Mouse (Mus musculus) forebrain, embryonic 13.5 days (tissue): ENCODE results near the gene Celf2. TPM values are rescaled to one million over a fixed set of nuclear protein-coding genes. Genes with fewer than 3 reads are reported as not detected.

Experiments
- ATAC-seq: fragments of 200-750 bp; cut with Nextera tagmentation; 2 replicates; pipeline ENCODE4 v1.8.0; 2017
- H3K27ac ChIP-seq: fragments of 300-500 bp; sonication (generic); 2 replicates; pipeline ENCODE4 v1.5.1; 2015; ENCODE audit warnings: inconsistent platforms, mild to moderate bottlenecking, moderate library complexity
- H3K27me3 ChIP-seq: fragments of 300-500 bp; sonication (generic); 2 replicates; pipeline ENCODE4 v1.6.1; 2015; ENCODE audit warnings: mild to moderate bottlenecking, inconsistent platforms
- H3K36me3 ChIP-seq: fragments of 300-500 bp; sonication (generic); 2 replicates; pipeline ENCODE4 v1.6.1; 2015; ENCODE audit warnings: mild to moderate bottlenecking, inconsistent platforms; ENCODE audit not compliant: poor library complexity, severe bottlenecking
- H3K4me1 ChIP-seq: fragments of 300-500 bp; sonication (generic); 2 replicates; pipeline ENCODE4 v1.6.1; 2015; ENCODE audit warnings: inconsistent platforms
- H3K4me2 ChIP-seq: fragments of 300-500 bp; sonication (generic); 2 replicates; pipeline ENCODE4 v1.6.1; 2015; ENCODE audit warnings: inconsistent platforms, mild to moderate bottlenecking, moderate library complexity
- H3K4me3 ChIP-seq: fragments of 300-500 bp; sonication (generic); 2 replicates; pipeline ENCODE4 v1.5.1; 2015; ENCODE audit warnings: mild to moderate bottlenecking, inconsistent platforms
- H3K9ac ChIP-seq: fragments of 300-500 bp; sonication (generic); 2 replicates; pipeline ENCODE4 v1.6.1; 2015; ENCODE audit warnings: mild to moderate bottlenecking, inconsistent platforms
- H3K9me3 ChIP-seq: fragments of 300-500 bp; sonication (generic); replicated peaks from 2 replicates; pipeline ENCODE4 v1.6.1; 2016; ENCODE audit warnings: inconsistent platforms
- WGBS: fragments of 180-500 bp; shearing (Covaris S2); methylation state at CpG from one replicate; pipeline ENCODE4 v1.1.7; 2015; 5-methylcytosine and 5-hydroxymethylcytosine counted together
- polyA plus RNA-seq: library from polyadenylated mRNA; unstranded; fragments of >200 nt; fragmentation: Nextera tagmentation; extraction: Ambion mirVana; gene quantifications from 2 replicates; pipeline ENCODE4 v1.2.1, GENCODE M21; 2015

The Celf2 gene
- polyA plus RNA-seq, 1 experiment from 2014 or later: 226 TPM

- H3K36me3 ChIP-seq: no peaks in the 10 kb centered on the region
- H3K4me1 ChIP-seq: 0 out of 2 replicates have a peak, but pooled peaks cover 5% of the 10 kb centered on the region
- no peaks in the 10 kb centered on the region for H3K9me3 ChIP-seq
- no peak overlapping the region for H3K9ac ChIP-seq
- WGBS: 83% methylated on average over 2 of the region's 2 CpGs
- H3K27ac ChIP-seq: no peak overlapping the region
- no peak for ATAC-seq
- no peaks in the 10 kb centered on the region for H3K27me3 ChIP-seq
- H3K4me2 ChIP-seq: no peak overlapping the region
- no peak overlapping the region for H3K4me3 ChIP-seq
Measured at GRCm38 (mm10) chr2:7250314-7250713, 259.0 kb downstream of the Celf2 start.

- H3K36me3 ChIP-seq: no peaks in the 10 kb centered on the region
- no peak for ATAC-seq
Measured at GRCm38 (mm10) chr2:7249002-7249401, 260.4 kb downstream of the Celf2 start.

GRCm38 (mm10) chr2:7245958-7246774, 263.2 kb downstream of the Celf2 start:
- Histone ChIP-seq H3K4me3 (no peak overlapping the region), H3K27me3 (no peaks in the 10 kb centered on the region), H3K9me3 (no peaks in the 10 kb centered on the region), H3K9ac (no peak overlapping the region), H3K4me1 (no peaks in the 10 kb centered on the region), H3K4me2 (no peak overlapping the region), H3K27ac (no peak overlapping the region), H3K36me3 (no peaks in the 10 kb centered on the region)
- no peak for ATAC-seq
- 80% methylated on average over 4 of the region's 4 CpGs for WGBS

More at GRCm38 (mm10) chr2:7249002-7249401, 260.4 kb downstream of the Celf2 start:
- Histone ChIP-seq H3K9ac (no peak overlapping the region), H3K4me3 (no peak overlapping the region), H3K27me3 (no peaks in the 10 kb centered on the region), H3K9me3 (no peaks in the 10 kb centered on the region), H3K27ac (no peak overlapping the region), H3K4me1 (0 out of 2 replicates have a peak, but pooled peaks cover 5% of the 10 kb centered on the region), H3K4me2 (no peak overlapping the region)

GRCm38 (mm10) chr2:7242139-7242538, 267.2 kb downstream of the Celf2 start:
- 95% methylated on average over 1 of the region's 1 CpGs for WGBS
- H3K27ac ChIP-seq: no peak overlapping the region; the same call in 1 of the 2 replicates
- no peak for ATAC-seq
- H3K27me3 ChIP-seq: no peaks in the 10 kb centered on the region
- H3K4me1 ChIP-seq: no peaks in the 10 kb centered on the region
- H3K9ac ChIP-seq: no peak overlapping the region
- H3K4me2 ChIP-seq: no peak overlapping the region
- H3K9me3 ChIP-seq: no peaks in the 10 kb centered on the region
- H3K4me3 ChIP-seq: no peak overlapping the region
- no peaks in the 10 kb centered on the region for H3K36me3 ChIP-seq

- H3K27me3 ChIP-seq: no peaks in the 10 kb centered on the region
- ATAC-seq: no peak
- H3K36me3 ChIP-seq: no peaks in the 10 kb centered on the region
- no peak overlapping the region for H3K4me2 ChIP-seq
- H3K4me1 ChIP-seq: no peaks in the 10 kb centered on the region
- no peak overlapping the region for H3K27ac ChIP-seq
- H3K9me3 ChIP-seq: no peaks in the 10 kb centered on the region
- no peak overlapping the region for H3K4me3 ChIP-seq
- 66% methylated on average over 4 of the region's 4 CpGs for WGBS
- H3K9ac ChIP-seq: no peak overlapping the region
Measured at GRCm38 (mm10) chr2:7241523-7241941, 267.8 kb downstream of the Celf2 start.

- Histone ChIP-seq H3K27ac (no peak overlapping the region), H3K9ac (no peak overlapping the region), H3K4me1 (no peaks in the 10 kb centered on the region), H3K4me2 (no peak overlapping the region), H3K9me3 (no peaks in the 10 kb centered on the region), H3K4me3 (no peak overlapping the region), H3K36me3 (no peaks in the 10 kb centered on the region), H3K27me3 (no peaks in the 10 kb centered on the region)
- ATAC-seq: no peak
- 89% methylated on average over 4 of the region's 4 CpGs for WGBS
Measured at GRCm38 (mm10) chr2:7237283-7237682, 272.1 kb downstream of the Celf2 start.

- Histone ChIP-seq H3K4me2 (no peak overlapping the region), H3K4me1 (no peaks in the 10 kb centered on the region), H3K9me3 (no peaks in the 10 kb centered on the region), H3K9ac (no peak overlapping the region), H3K27me3 (no peaks in the 10 kb centered on the region), H3K4me3 (no peak overlapping the region), H3K36me3 (no peaks in the 10 kb centered on the region), H3K27ac (no peak overlapping the region)
- ATAC-seq: no peak
- WGBS: 91% methylated on average over 3 of the region's 3 CpGs
Measured at GRCm38 (mm10) chr2:7236452-7236851, 272.9 kb downstream of the Celf2 start.

- H3K27me3 ChIP-seq: no peaks in the 10 kb centered on the region
- H3K4me1 ChIP-seq: no peaks in the 10 kb centered on the region
- 0 out of 2 replicates have a peak overlapping the region, but pooled peaks have one; percentile 37 for H3K27ac ChIP-seq
- WGBS: 79% methylated on average over 4 of the region's 4 CpGs
- no peak overlapping the region for H3K4me2 ChIP-seq
- H3K9ac ChIP-seq: no peak overlapping the region
- no peaks in the 10 kb centered on the region for H3K9me3 ChIP-seq
- H3K36me3 ChIP-seq: no peaks in the 10 kb centered on the region
- no peak overlapping the region for H3K4me3 ChIP-seq
- ATAC-seq: peak; percentile 85
Measured at GRCm38 (mm10) chr2:7235059-7235741, 274.2 kb downstream of the Celf2 start.

- Histone ChIP-seq H3K27me3 (no peaks in the 10 kb centered on the region), H3K4me3 (no peak overlapping the region), H3K36me3 (no peaks in the 10 kb centered on the region), H3K4me1 (no peaks in the 10 kb centered on the region), H3K9me3 (no peaks in the 10 kb centered on the region), H3K27ac (no peak overlapping the region), H3K4me2 (no peak overlapping the region), H3K9ac (no peak overlapping the region)
- WGBS: 63% methylated on average over 7 of the region's 7 CpGs
- peak; percentile 80 for ATAC-seq
Measured at GRCm38 (mm10) chr2:7234587-7234986, 274.8 kb downstream of the Celf2 start.

GRCm38 (mm10) chr2:7233411-7233810, 276.0 kb downstream of the Celf2 start:
- H3K9ac ChIP-seq: no peak overlapping the region
- no peaks in the 10 kb centered on the region for H3K27me3 ChIP-seq
- no peaks in the 10 kb centered on the region for H3K4me1 ChIP-seq
- no peak overlapping the region for H3K27ac ChIP-seq
- H3K36me3 ChIP-seq: no peaks in the 10 kb centered on the region
- WGBS: 88% methylated on average over 2 of the region's 2 CpGs
- H3K4me3 ChIP-seq: no peak overlapping the region
- ATAC-seq: no peak
- H3K9me3 ChIP-seq: no peaks in the 10 kb centered on the region
- no peak overlapping the region for H3K4me2 ChIP-seq

- WGBS: 85% methylated on average over 7 of the region's 7 CpGs
Measured at GRCm38 (mm10) chr2:7226785-7227184, 282.6 kb downstream of the Celf2 start.

GRCm38 (mm10) chr2:7224346-7225071, 284.9 kb downstream of the Celf2 start:
- Histone ChIP-seq H3K9ac (no peak overlapping the region), H3K27ac (no peak overlapping the region), H3K4me2 (no peak overlapping the region), H3K4me3 (no peak overlapping the region), H3K4me1 (0 out of 2 replicates have a peak, but pooled peaks cover 7% of the 10 kb centered on the region), H3K36me3 (no peaks in the 10 kb centered on the region), H3K27me3 (no peaks in the 10 kb centered on the region), H3K9me3 (no peaks in the 10 kb centered on the region)
- WGBS: 64% methylated on average over 3 of the region's 3 CpGs
- ATAC-seq: no peak

More at GRCm38 (mm10) chr2:7226785-7227184, 282.6 kb downstream of the Celf2 start:
- Histone ChIP-seq H3K9ac (no peak overlapping the region), H3K4me1 (0 out of 2 replicates have a peak, but pooled peaks cover 7% of the 10 kb centered on the region), H3K36me3 (no peaks in the 10 kb centered on the region), H3K27me3 (no peaks in the 10 kb centered on the region), H3K27ac (no peak overlapping the region), H3K4me3 (no peak overlapping the region), H3K9me3 (no peaks in the 10 kb centered on the region), H3K4me2 (no peak overlapping the region)
- ATAC-seq: no peak
